Mouse (Mus musculus): Measurements from ENCODE around the gene Ank2.
"Not testable (repeated sequence)": the region's sequence is repeated elsewhere in the genome, so short reads cannot be mapped to it uniquely, and the experiment has no call there.

Ank2 gene

GRCm38 (mm10) chr3:127350602-127351362 is 148.4 kb downstream of the Ank2 start:
- no peak for DNase-seq (ENCODE audit: low spot score)

GRCm38 (mm10) chr3:127348926-127349325 is 150.2 kb downstream of the Ank2 start:
- DNase-seq (ENCODE audit: low spot score), result no peak

GRCm38 (mm10) chr3:127345860-127346459 is 153.2 kb downstream of the Ank2 start:
- no peak for DNase-seq (ENCODE audit: low spot score)

- no peak for DNase-seq (ENCODE audit: low spot score)
These were observed 157.8 kb downstream of the Ank2 start for GRCm38 (mm10) chr3:127341300-127341699.

GRCm38 (mm10) chr3:127334876-127335275 is 164.3 kb downstream of the Ank2 start:
- no peak for DNase-seq (ENCODE audit: low spot score)

- DNase-seq (ENCODE audit: low spot score), result no peak
These were observed 167.6 kb downstream of the Ank2 start for GRCm38 (mm10) chr3:127331562-127331961.

- no peak for DNase-seq (ENCODE audit: low spot score)
These were observed 172.8 kb downstream of the Ank2 start for GRCm38 (mm10) chr3:127326355-127326754.

GRCm38 (mm10) chr3:127322870-127323269 is 176.3 kb downstream of the Ank2 start:
- DNase-seq (ENCODE audit: low spot score), result peak; percentile 31

DNA sequence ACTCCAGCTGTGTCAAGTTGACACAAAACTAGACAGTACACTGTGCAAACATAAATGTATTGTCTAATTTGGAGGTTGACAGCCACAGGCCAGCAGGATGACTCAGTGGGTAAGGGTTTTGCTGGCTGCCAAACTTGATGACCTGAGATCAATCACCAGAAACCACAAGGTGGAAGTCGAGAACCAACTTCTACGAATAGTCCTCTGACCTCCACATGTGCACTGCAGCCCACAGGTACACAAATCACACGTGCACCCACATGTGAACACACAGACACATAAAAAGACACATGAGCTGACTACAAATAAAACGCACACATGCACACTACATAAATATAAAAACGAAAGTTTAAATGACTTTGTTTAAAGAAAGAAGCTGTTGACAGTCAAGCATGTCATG is 177.5 kb downstream of the Ank2 start:
- DNase-seq (ENCODE audit: low spot score), result no peak

DNA sequence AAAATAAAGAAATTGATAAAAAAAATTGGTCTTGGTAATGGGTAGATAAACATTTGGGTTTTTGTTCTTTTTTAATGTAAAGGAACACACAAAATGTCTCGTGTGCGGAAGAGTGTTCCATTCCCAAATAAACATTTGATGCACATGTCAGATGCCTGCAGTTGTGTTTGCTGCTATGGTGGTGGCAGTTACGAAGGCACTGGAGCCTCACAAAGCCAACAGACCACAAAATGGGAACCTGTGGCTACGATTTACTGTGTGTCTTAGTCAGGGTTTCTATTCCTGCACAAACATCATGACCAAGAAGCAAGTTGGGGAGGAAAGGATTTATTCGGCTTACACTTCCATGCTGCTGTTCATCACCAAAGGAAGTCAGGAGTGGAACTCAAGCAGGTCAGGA is 178.1 kb downstream of the Ank2 start:
- DNase-seq (ENCODE audit: low spot score), result not testable (repeated sequence)

DNA sequence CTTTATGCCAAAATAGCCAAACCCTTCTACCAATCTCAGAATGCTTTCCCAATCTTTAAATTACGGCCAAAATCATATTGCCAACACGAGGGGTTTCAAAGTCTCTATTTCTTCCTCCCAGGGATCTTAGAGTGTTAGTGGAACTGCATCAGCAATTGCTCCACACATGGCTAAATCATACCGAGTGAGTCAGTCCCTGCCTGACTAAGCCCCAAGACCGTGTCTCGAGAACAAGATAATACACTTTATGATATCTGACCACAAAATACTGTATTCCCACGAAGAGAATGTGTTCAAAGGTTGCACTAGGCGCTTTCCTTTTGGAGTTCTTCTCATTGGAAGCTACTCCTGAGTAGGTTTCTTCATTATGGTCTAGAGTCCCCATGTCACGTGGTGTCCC is 178.8 kb downstream of the Ank2 start:
- DNase-seq (ENCODE audit: low spot score), result no peak

DNA sequence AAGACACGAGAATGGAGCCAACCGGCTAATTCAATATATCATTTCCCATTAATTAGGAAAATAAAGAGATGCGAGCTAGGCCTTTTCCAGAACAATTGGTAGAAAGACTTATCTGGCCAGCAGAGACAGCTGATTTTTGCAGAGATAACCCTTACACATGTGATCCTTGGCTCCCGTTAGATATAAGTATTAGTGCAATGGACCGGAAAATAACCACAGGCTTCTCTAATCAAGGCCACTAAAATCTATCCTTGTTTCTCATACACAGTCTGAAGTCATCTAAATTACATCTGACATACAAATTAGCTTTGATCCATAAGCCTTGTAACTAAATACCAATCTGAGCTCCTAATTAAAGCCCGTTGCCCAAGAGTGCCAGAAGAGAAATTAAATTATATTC is 181.5 kb downstream of the Ank2 start:
- no peak for DNase-seq (ENCODE audit: low spot score)

GRCm38 (mm10) chr3:127316717-127317116 is 182.4 kb downstream of the Ank2 start:
- no peak for DNase-seq (ENCODE audit: low spot score)

DNA sequence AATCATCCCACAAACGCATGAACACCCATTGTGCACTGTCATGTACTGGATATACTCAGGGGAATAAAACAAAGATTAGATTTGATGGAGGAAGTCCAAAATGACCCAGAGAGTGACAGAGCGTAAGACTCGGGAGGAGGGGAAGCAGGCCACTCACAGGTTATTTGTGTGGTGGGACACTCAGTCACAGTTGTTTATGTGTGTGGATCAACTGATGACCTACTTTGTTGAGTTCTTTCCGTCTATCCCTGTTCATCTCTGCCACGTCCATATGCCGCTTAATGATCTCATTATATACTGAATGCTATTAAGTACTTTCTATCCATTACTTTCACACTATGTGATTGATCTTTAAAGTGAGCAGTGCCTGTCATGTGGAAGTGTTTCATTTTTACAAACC is 187.6 kb downstream of the Ank2 start:
- DNase-seq (ENCODE audit: low spot score), result no peak

GRCm38 (mm10) chr3:127310079-127310478 is 189.1 kb downstream of the Ank2 start:
- DNase-seq (ENCODE audit: low spot score), result no peak

DNA sequence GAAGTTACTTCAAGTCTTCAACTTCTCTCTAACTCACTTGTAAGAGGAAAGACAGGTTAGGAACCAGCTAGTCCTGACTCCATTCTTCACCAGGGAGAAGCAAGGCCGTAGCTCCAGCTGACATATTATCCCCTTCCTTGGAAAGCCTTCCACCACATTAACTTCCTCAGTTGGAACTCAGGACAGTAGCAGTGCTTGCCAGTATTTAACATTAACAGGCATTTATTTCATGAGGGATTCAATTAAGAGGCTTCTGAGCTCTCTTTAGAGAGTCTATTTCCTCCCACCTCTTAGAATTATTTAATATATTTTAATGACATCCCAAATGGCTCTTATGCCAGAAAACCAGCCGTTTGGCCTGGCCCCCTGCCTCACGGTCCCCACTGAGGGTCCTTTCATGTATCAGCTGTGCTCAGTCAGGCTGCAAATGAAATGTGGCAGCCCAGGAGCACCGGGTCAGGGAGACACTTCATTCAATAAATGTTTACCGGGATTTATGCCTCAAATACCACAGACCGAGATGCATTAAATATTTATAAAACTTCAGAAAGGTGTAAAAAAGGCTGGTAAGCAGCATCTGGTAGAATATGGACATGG is 195.1 kb downstream of the Ank2 start:
- DNase-seq (ENCODE audit: low spot score), result no peak

DNA sequence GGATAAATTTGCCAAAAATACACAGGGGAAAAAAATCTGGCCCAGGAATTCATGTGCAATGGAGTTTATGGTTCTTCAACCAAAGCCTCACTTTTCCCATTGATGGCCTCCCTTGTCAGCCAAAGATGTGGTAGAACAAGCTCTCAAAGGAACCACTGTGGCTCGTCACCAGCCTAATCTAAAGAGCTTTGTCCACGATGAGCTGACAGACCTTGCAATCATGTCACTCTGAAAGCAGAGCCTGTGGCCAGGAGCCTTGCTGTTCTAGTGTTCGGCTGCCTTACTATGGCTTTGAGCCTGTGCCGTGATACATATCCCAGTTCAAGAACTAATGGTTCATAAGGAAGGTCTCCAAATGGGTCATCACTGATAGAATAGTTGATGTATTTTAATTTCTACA is 196.1 kb downstream of the Ank2 start:
- DNase-seq (ENCODE audit: low spot score), result no peak

- DNase-seq (ENCODE audit: low spot score), result no peak
These were observed 198.4 kb downstream of the Ank2 start for GRCm38 (mm10) chr3:127300790-127301189.

DNA sequence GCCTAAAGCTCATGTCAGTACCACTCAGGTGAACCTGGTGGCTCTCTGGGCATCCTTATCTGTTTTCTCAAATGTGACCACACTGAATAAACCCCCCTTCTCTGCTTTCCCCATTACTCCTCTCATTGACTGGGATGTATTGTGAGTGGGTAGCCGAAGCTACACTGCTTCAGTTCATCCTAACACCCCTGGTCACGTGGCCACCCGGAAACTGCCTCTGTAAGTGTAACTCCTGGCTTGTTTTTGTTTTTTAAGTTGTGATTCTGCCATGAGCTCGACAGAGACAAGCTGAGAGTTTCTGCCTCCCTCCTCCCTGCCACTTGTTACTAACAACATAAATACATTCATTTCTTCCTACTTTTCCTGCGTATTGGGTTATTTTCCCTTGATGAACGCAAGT is 203.2 kb downstream of the Ank2 start:
- DNase-seq (ENCODE audit: low spot score), result no peak

DNA sequence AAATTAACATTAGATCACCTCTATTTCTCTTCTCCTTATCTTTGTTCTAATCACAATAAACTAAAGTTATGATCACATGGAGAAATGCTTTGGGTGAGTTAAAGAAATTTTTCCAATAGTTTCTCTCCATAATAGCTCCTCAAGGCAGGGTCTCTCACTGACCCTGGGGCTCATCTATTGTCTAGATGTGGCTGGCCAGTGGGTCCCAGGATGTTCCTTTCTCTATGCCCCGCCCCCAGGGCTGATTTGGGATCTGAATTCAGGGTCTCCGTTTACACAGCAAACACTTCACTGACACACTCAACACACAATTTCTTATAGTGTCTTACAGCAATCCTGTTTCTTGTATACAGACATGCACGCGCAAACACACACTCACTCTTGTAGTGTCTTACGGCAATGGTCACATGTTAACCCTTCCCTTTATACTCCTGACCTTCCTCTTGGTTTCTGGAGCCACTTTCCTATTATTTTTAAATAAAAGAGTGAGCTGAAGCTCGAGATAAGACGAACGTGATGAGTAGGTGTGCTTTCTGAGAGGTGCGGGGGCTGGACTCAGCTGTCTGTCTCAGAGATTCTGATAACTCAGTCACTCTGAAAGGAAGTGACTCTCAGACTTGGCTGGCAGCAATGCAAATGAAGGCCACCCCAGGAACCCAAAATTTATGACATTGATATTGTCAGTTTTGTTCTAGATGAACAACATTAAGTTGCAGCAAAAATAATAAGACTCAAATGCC is 204.4 kb downstream of the Ank2 start:
- DNase-seq (ENCODE audit: low spot score), result no peak

DNA sequence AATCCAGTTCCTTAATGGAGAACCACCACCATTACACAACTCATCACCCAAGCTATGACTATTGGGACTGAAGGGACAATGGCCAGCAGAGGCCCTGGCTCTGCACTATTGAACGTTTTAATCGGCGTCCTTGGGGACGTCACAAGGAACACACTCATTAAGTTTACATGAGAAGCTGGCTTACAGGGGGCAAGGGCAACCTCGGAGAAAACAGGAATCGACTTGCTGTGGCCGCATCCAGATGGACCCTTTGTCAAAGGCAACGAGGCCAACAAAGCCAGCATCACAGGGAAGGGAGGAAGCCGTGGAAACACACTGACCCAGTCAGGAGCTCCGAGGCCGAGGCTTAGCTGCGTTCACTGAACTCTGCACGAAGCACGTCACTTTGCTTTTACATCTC is 205.1 kb downstream of the Ank2 start:
- no peak for DNase-seq (ENCODE audit: low spot score)

GRCm38 (mm10) chr3:127293479-127293874 is 205.7 kb downstream of the Ank2 start:
- no peak for DNase-seq (ENCODE audit: low spot score)
